Mouse (Mus musculus): ENCODE data around the gene Ddx27.

Gene Ddx27

DNA sequence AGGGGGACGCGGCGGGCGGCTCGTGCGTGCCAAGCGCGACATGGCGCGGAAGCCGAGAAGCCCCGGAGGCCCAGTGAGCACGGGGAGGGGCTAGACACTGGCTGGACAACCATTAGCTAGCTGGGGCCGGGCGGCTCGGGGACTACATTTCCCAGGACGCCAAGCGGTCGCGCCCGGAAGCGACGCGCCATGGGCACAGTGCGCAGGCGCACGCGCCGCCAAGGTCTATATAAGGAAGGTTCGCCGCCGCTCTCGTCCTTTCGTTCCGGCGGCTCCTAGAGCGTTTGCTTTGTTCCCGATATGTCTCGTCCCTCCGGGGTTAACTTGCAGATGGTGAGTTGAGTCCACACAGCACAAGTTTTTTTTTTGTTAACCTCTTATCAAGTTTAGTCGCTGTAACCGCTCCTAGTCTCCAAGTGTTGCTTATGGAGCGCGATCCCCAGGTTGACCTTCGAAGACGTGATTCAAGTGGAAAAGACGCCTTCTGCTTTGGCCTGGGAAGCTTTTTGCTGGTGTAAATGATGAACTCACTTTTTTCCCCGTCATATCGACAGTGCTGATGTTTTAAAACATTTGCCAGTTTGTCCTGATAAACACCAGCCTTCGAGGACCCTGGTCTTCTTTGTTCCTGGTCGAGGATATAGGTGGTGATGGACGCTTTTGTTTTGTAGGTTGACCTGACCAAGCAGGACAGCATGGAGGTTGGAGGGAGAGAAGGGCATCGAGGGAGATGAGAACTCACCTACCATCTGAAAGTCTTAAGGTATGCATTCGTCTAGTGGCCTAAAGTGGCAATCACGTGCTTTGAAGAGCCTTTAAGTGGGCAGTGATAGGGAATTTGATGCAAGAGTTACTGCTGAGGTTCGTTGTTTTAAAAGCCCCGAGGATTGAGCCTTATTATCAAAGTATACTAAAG, 48.2 kb downstream of the Ddx27 start, which contains the start of gene Znfx1:
Gene Znfx1 (minus strand): TSS at position 51 of the 916 bp plus-strand sequence.
- DNase-seq (ENCODE audit: low read depth), result peak; percentile 82

DNA sequence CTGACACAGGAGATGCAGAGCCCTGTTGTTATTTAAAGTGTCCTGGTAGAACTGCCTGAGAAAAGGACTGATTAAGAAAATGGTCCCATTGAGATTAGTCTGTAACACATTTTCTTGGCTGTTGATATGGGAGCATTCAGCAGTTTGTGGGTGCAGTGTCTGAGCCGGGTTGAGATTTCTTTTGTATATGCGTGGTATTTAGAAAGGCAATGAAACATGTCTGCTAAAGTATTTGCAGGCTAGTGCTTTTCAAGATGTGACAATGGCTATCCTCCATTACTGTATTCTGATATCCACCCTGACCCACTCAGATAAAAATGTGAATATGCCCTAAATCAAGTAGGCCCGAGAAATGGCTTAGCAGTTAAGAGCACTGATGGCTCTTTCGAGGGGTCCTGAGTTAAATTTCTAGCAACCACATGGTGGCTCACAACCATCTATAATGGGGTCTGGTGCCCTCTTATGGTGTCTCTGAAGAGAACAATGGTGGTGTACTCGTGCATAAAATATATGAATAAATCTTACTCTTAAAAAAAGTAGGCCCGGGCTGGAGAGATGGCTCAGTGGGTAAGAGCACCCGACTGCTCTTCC, 49.0 kb downstream of the Ddx27 start:
- DNase-seq (ENCODE audit: low read depth), result no peak

GRCm38 (mm10) chr2:167064601-167065295, 49.8 kb downstream of the Ddx27 start:
- DNase-seq (ENCODE audit: low read depth), result no peak

DNA sequence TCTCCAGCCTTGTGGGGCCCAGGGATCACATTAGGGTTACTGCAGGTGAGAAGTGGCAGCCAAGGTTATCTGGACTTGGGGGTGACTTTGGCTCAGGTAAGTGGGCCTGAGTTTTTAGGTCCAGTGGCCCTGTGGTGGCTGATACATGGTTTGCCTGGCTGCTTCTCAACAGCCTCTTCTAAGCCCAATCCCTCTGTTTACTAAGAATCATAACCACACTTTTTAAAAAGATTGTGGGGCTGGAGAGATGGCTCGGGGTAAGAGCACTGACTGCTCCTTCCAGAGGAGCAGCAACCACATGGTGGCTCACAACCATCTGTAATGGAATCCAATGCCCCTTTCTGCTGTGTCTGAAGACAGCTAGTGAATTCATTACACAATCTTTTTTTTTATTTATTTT, 51.0 kb downstream of the Ddx27 start:
- no peak for DNase-seq (ENCODE audit: low read depth)

DNA sequence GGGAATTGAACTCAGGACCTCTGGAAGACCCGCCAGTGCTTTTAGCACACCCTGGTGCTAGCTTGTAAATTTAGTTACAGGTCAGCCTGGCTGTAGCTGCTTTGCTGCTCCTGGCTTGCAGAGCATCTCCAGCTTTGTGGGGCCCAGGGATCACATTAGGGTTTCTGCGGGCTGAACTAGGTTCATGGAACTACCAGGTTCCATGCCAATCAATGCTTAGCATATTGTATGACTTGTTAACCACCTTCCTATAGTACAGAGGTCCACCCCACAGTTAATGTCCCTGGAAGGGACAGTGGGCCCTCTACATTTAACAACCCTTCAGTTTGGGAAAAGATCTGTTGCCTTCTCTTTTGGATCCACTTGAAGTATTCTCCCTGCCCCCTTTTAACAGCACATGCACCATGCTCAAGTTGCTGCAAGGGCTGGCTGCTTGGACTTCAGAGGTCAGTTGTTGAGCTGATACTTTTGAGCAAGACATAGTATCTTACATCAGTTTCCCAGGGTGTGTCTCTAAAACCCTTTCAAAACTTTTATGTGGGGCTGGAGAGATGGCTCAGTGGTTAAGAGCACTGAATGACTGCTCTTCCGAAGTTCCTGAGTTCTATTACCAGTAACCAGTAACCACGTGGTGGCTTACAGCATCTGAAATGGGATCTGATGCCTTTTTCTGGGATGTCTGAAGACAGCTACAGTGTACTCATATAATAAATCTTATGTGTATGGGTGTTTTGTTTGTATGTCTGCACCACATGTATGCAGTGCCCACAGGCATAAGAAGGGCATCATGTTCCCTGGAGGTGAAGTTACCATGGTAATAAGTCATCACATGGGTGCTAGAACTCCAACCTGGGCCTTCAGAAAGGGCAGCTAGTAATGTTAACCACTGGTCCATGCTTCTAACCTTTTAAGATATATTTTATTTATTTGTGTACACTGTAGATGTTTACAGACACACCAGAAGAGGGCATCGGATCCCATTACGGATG, 51.8 kb downstream of the Ddx27 start:
- DNase-seq (ENCODE audit: low read depth), result no peak

GRCm38 (mm10) chr2:167067575-167067974, 52.6 kb downstream of the Ddx27 start:
- DNase-seq (ENCODE audit: low read depth), result no peak

DNA sequence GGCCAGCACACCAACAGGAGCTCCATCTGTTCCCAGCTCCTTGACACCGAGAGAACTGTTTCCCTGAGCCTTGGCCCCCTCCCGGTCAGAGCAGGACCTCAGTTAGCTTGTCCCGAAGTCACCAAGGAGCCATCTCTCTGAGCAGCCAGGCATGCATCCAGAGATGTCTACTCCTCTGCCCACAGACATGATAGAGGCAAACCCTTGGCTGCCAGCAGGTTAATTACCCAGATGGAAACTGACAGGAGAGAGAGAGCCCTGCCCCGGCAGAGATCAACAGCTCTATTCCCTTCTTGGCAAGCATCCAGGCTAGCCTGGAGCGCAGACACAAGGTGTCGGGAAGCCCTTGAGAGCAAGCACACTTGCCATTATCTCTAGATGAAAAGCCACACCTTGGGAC, 55.3 kb downstream of the Ddx27 start:
- no peak for DNase-seq (ENCODE audit: low read depth)

DNA sequence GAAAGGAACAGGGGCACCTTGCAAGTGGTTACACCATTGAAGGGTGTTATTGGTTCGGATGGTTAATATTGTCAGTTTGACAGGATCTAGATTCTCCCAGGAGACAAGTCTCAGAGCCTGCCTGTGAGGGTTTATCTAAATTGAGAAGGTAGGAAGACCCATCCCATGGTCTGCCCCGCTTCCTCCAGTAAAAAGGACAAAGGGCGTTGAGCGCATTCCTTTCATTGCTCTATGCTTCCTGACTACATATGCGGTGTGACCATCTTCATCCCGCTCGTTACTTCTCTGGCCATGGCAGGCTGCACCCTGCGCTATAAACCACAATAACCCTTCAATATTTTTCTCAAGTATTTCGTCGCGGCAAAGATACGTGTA, 56.3 kb downstream of the Ddx27 start:
- no peak for DNase-seq (ENCODE audit: low read depth)

- peak; percentile 91 for DNase-seq (ENCODE audit: low read depth)
These were observed 56.9 kb downstream of the Ddx27 start for GRCm38 (mm10) chr2:167071641-167072601.

DNA sequence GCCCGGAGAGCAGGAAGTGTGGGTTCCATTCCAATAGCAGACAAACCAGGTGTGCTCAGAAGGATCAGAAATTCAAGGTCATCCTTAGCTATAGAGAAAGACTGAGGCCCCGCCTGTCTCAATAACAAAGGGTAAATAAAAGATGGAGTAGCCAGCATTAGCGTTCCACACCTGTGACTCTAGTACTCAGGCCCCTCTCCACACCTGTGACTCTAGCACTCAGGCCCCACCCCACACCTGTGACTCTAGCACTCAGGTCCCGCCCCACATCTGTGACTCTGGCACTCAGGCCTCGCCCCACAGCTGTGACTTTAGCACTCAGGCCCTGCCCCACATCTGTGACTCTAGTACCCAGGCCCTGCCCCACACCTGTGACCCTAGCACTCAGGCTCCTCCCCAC, 59.6 kb downstream of the Ddx27 start:
- no peak for DNase-seq (ENCODE audit: low read depth)

- DNase-seq (ENCODE audit: low read depth), result no peak
These were observed 61.4 kb downstream of the Ddx27 start for GRCm38 (mm10) chr2:167076352-167076751.

DNA sequence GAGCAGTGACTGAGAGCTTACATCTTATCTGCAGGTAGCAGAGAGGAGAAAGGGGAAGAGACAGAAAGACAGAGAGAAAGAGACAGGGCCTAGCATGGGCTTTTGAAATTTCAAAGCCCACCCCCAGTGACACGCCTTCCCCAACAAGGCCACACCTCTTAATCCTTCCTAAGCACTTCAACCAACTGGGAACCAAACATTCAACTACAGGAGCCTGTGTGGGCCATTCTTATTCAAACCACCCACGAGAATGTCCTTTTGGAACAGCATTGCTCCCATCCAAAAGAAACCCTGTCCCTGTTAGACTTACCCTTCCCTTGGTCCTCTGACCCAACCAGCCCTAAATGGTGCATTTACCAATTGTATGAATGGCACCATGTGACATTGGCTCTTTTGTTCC, 61.8 kb downstream of the Ddx27 start:
- no peak for DNase-seq (ENCODE audit: low read depth)

DNA sequence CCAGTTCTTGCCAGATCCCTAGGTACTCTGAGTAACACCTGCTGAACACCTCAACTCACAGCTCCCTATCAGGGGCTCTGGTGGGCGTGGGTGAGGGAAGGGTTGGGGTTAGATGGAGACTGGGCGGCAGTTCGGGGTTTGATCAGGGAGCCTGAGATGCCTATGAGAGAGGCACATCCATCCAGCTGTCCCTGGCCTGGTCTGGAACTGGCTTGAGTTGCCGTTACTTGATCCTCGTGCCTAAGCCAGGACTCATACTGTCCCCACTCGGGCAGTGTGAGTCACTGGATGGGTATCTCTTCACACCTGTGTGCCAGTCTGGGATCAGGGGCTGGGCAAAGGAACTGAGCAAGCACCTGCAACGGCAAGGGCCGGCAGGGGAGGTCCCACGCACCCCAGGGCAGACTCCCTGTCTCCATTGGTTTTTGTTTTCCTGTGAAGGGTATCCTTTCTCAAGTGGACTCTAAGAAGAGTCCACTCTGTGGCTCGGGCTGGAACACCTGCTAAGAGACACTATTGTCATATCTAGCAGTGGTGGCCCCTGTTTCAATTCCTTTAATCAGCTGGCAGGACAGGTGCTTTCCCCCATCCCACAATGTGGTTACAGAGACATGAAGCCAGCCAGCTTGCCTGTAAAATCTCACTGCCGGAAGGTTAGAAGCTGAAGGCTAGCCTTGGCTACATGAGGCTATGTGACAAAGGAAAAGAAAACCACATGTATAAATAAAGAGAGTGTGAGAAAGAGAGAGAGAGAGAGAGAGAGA, 62.4 kb downstream of the Ddx27 start:
- no peak for DNase-seq (ENCODE audit: low read depth)

GRCm38 (mm10) chr2:167078486-167078885, 63.5 kb downstream of the Ddx27 start:
- no peak for DNase-seq (ENCODE audit: low read depth)

- DNase-seq (ENCODE audit: low read depth), result no peak
These were observed 64.0 kb downstream of the Ddx27 start for GRCm38 (mm10) chr2:167078931-167079495.

GRCm38 (mm10) chr2:167079535-167080257, 64.7 kb downstream of the Ddx27 start:
- DNase-seq (ENCODE audit: low read depth), result no peak

- DNase-seq (ENCODE audit: low read depth), result no peak
These were observed 65.4 kb downstream of the Ddx27 start for GRCm38 (mm10) chr2:167080387-167080786.

DNA sequence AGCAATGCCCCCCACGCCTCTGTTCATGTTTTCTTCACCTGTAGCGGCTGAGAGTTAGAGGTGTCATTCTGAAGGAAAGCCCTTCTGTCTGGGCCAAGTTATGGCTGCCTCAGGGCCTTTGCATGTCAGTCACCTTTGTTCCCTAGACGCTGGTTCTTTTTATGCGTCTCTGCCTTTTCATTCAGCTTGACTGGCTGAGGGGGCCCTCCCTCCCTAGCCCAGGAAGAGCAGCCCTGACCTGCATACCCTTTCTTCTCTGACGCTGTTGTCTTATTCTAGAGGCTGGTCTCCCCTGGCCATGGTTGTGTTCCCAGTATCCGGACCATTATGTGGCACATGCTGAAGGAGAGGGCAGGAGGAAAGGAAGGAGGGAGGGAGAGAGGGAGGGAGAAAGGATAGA, 66.1 kb downstream of the Ddx27 start:
- DNase-seq (ENCODE audit: low read depth), result no peak

DNA sequence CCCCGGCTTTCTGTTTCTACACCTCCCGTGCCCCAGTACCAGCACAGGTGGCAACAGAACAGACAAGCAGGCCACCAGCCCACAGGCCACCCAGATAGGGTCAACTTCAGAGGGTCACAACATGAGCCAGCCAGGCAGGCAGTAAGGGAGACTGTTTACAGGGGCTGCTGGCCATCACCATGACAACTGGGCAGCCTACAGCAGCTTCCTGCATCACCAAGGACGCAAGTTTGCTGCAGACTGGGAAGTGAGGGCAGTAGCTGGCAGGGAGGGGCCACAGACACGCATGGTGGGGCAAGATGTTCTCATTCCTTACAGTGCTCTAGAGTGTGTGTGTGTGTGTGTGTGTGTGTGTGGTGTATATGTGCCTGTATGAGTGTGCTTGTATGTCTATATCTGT, 66.6 kb downstream of the Ddx27 start:
- no peak for DNase-seq (ENCODE audit: low read depth)

Data from c-Kit-positive CD71-positive TER-119-negative erythroid progenitor cells, embryonic 14.5 days (primary cell).